Mouse (Mus musculus) fat pad, adult 2 months (tissue): Measurements from ENCODE around the gene Calcrl.
"Not testable (repeated sequence)": the region's sequence is repeated elsewhere in the genome, so short reads cannot be mapped to it uniquely, and the experiment has no call there.

ENCODE experiments used
- DNase-seq: peaks from one replicate; pipeline ENCODE4 v3.0.0-alpha.2; 2011; ENCODE audit warnings: low read depth, low spot score; ENCODE audit errors: extremely low read depth

Gene Calcrl

DNA sequence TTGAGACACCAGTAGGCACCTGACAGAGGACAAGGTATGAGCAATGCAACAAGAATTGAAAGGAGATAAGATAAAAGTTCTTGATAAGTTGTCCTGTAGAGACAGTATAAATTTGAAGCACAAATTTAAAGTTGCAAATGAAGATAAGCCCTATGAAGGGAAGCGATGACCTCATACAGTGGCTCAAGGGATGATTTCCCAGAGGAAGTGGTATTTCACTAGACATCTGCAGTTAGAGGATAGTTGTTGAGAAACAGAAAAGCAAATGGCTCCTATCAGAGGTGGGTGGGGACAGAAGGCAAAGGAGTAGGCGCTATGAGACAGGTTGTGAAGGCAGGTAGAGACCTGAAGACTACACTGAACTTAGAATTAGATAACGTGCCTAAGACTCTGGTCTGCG, 32.0 kb downstream of the Calcrl start:
- DNase-seq = no peak

DNA sequence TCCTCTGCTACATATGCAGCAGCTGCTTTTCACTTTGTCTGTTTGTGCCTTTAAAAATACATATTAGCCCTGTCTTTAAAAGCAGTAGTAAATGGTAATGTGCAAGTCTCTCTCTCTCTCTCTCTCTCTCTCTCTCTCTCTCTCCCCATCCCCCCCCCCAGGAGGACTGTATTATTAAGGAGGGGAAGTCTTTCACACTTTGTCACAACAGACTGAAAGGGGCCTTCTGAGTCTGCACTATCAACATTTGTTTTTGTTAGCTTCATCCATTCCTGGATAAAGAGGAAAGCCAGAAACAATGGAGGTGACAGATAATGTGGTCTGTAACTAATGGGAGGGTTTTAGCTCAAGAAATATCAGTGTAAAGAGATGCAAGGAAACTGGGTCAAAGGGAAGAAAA, 36.1 kb downstream of the Calcrl start:
- DNase-seq = no peak

DNA sequence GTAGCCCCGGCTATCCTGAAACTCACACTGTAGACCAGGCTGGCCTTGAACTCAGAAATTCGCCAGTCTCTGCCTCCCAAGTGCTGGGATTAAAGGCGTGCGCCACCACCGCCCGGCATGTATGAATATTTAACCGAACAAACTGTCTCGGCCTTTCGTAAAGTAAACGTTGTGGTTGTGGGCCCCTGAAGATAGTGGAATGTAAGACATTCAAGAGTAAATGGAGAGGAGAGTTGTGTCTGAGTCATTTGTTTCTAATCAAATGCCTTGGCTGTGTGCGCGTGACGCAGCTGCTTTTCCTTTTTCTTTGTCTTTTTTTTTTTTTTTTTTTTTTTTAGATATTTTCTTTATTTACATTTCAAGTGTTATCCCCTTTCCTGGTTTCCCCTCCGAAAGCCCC, 36.7 kb downstream of the Calcrl start:
- not testable (repeated sequence) for DNase-seq

DNA sequence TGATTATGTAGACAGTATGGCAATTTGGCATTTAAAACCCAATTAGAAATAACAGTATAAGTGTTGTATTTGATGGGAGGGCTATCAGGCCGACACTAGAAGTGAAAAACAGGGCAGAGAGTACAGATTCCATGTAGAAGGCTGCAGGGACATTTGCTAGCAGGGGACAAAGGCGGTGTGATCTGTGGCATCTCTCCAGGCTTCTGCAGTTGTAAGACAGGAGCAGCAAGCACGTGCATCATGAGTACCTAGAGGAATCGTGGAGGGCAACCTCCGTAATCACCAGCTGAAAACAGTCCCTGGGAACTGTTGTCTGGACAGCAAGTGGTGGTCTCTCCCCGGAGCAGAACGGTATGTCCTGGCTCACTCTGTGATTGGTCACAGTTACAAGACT, 37.2 kb downstream of the Calcrl start:
- DNase-seq = no peak

DNA sequence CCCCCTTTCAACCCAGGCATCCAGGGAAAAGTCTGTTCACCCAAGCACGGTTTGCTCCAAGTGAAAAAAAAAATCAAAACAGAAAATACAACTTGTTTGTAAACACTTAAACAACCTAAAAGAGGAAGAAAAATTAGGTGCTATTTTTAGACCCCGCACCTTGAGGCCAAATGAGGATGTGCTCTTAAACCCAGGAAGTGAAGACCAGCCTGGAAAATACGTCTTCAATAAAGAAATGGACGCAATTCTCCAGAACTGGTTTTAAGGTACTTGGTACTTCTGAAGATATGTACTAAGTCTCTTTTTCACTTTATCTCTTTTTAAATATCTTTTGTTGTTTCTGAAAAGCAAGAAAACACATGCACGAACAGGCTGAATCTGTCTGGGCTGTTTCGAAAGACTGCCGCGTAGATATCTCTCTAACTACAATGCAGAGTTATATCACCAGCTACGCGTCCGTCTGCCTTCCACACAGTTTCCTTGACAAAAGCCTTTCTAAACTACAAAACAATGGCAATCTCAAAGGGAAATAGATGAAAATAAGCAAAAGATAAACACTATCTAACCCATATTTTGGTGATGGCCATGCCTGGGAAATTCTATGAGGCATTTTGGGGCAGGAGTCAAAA, 37.7 kb downstream of the Calcrl start:
- DNase-seq = no peak

DNA sequence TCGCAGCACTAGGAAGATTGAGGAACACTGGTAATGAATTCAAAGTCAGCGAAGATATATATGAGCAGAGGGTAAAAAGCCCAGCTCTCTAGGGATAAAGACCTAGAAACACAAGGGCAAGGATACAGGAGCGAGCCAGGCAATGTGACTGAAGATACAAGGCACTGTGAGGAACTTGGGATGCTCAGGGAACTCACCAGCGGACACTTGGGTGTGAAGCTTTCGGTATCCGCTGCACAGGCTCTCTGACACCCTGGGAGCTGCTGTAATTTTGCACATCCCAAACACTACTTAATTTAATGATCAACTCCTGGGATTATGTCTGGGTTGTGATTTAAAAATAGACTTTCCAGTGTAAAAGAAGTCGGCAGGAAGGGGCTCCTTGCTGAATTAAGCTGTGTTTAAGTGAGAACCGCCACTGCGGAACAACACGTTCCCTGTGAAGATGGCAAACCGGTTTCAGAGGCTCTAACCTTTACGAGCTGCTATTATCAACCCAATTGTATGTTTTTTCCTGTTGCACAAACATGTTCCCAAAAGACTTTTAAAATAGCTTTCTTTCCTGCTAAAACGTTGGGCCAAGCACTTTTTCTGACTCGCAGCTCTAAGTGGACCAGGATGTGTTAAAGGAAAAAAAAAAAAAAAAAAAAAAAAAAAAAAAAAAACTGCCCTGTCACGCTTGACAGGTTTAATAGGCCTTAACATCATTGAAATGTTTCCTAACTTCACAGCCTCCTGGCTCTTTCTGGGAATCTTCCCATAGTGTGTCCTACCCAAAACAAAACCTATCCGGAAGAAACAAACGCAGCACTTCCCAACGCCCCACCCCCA, 38.4 kb downstream of the Calcrl start:
- DNase-seq = no peak

DNA sequence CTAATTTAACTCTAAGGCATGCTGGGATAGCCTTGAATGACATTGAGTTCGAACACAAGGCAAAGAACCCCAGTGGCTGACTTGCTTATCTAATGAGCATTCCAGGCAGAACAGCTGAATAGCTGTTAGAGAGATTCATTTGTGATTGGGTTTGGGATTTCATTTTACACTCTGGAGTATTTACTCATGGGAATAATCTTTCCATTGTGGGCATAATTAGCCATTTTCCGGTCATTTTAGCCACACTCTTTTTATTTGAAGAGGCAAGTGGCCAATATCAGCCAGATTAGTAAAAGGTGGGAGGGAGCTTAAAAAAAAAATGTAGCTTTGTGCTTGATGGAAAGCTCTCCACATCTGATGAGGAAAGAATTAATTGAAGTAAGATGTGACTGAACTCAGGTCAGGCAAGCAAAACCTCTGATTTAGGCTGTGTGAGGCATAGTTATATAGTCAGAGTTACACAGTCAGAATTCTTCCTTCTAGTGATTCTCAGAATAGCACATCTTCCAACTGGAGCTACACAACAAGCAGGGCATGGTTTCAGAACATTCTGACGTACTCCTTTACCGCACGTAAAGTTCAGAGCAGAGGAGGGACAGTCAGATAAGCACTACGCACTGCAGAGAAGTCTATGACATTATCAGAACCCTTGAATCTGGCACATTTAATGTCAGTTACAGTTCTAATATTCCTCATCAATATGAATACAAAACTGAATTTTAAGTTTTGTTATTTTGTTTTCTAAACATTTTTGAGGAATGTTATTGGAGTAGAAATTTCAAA, 40.1 kb downstream of the Calcrl start:
- DNase-seq = no peak

DNA sequence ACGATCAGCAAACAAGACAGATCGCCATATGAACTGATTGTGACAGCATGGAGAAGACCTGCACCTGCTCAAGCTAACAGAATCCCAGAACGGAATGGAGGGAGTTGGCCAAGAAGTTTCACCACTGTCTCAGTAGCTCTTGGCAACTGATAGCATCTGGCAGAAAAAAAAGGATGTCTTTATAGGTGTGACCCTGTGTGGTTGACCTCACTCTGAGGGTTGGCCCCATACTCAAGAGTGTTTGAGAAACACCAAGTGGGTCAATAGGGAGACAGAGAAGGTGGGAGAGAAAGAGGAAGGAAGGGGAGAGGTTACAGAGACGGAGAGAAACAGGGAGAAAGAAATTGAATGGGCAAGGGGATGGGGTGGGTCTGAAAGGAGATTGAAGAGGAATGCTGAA, 41.4 kb downstream of the Calcrl start:
- no peak for DNase-seq

DNA sequence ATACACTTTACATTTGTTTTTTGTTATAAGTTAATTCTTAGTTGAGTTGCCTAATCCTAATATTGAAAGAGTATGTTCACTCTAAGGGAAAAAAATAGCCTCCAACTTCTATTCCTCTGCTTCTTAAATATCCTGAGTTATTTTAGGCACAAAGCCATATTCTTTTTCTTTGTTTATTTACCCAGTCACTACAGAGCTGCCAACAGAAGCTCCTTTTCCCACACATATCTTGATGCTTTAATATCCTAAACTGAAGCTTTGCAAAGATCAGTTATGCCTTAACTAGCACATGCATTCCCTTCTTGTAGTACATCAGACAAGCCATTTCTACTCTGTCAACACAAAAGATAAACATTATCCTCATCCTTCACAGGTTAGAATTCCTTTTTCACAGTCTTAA, 42.7 kb downstream of the Calcrl start:
- no peak for DNase-seq

DNA sequence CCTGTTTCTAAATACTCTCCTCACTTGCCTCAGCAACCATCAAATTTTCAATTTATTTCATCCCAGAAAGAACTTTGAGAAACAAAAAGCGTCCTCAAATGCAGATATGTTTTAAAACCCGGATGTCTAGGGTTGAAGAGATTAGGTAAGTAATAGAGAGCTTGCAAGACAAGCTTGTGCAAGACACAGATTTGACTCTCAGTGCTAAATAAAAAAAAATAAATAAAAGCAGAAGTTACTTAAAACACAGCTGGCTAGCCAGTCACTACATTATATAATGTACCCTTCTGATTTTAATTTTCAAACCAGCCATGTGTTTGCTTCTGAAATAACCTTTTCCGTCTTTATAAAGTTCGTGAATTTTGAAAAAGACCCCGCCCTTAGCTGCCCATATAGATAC, 43.2 kb downstream of the Calcrl start:
- no peak for DNase-seq

DNA sequence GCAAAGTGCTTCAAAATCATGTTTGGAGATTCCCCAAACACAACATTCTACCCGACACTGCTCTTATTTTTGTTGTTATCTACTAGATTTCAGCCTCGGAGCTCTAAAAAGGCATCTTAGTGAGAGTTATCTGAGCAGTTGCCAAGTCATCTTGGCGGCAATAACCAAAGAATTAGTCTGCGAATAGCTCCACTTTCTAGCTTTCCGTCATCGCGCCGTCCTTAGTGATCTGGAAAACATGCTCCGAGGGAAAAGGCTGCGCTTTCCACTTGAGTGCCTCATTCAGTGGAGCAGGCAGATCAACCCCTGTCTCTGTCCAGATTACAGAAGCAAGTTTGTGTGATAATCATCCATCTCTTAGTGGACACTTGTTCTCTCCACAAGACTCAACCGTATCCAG, 44.4 kb downstream of the Calcrl start:
- DNase-seq = no peak

DNA sequence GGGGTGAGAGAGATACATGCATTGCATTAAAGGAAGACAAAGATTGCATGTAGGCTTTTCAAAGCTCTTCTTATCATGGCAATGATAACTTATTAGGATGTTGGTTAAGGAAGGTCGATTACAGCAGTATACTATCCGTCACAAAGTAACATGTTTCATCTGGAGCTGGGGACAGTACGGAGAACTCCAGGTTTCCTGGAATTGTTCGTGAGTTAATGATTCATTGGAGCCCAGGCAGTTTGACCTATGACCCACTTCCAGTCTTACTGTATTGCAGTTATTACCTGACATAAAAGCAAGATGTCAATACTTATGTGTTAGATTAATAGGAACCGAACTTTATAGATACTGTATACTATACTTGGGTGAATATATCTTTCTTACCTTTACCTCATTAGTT, 46.5 kb downstream of the Calcrl start:
- DNase-seq = no peak

DNA sequence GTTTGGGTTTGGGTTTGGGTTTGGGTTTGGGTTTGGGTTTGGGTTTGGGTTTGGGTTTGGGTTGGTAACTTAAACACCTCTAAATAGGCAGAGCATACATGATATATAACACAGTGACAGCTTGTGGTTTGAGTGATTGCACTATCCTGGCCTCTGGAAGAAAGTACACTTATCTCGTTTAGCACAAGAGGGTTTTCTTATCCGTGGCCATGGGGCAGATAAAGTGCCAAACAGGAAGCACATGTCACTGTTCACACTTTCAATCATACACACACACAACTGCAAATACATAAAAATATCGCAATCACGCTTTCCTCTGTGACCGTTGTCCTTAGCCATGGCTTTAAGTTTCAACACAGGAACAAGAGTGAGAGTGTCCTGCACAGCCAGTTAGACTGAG, 56.0 kb downstream of the Calcrl start:
- DNase-seq = no peak

DNA sequence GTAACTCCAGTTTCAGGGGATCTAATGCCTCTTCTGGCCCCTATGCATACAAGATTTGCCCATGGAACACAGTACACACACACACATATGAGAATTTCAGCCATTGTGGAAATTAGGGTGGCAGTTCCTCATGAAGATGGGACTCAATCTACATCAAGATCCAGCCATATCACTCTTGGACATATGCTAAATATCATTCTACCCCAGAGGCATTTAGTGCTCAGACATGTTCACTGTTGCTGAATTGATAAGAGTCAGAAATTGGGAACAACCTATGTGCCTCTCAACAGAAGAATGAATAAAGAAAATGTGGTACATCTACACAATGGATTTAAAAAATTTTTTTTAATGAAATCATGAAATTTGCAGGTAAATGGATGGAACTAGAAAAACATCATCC, 58.5 kb downstream of the Calcrl start:
- DNase-seq = no peak

DNA sequence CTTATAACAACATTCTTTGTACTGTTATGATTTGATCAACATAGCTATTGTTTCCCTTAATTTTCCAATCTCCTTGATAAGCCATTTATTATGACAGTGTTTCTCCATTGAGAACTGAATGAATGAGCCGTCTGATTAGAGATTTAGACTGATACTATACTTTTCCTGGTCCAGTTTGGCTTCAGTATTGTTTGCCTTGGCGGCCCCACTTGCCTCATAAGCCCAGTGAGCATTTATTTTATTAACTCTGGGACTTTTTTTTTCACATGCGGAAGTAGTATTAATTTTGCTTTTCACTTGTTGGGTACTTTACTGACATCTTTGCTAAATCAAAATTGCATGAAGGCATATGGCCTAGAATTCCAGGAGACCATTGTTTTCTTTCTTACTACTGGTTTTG, 59.9 kb downstream of the Calcrl start:
- no peak for DNase-seq

DNA sequence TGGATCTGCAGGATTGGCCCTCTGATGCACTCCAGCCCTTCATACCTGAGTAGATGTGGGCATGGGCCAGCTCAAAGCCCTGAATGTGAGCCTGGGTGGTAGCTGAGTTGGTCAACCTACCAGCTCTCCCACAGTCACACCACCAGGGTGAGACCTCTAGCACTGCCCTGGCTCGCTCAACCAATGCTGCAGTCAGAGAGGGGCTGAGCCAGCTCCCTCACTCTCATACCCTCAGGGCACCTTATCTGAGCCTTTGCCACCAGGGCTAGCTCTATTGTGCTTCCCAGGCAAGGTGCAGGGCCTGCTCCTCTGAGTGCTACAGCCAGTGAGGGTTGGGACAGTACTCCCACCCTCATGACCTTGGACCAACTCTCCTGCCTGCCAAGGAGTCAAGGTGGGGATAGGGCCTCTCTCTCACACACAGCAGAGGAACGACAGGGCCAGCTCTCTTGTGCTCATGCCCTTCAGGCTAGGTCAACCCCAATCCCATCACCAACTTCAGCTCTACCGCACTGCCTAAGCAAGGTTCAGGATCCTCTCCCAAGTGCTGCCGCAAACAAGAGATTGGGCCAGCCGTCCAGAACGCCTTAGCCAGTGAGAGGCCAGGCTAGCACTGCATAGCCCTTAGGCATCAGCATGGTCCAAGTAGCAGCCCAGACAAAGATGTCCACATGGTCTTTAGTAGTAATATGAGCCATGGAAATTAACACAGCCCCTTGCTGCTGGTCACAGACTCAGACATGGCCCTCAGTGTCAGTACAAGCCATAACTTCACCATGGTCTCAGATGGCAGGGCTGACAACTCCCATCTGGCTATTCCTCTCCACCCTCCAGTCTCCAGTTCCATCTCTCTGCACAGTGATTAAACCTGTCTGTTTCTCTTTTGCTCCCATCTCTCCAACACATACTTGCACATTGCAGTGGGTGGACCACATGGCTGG, 62.2 kb downstream of the Calcrl start:
- DNase-seq = no peak

DNA sequence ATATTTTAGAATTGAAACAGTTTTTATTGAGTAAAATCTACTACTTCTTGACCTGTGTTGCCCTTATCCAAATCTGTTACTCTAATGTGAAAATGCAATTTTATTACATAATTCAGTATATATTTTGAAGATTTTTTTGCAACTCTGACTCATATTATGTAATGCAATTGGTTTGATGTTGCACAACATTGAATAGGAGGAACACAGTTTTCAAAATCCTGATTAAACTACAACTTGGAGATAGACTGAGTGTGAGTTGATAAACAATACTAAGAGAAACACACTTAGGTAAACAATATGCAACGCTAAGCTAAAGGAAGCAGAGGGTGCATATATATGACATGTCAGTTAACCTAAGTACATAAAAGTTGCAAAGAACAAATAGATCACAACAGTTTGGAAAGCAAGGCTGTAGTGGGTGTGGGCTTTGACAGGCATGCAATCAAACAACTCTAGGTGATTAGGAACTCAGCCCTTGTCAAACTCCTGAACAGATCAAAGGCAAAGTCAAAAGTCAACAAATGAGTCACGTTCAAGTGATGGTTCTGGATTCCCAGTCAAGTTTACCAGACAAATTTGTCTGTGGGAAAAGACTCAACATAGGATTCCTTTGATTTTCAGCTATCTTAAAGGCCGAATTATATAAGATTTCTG, 66.4 kb downstream of the Calcrl start:
- DNase-seq = no peak

DNA sequence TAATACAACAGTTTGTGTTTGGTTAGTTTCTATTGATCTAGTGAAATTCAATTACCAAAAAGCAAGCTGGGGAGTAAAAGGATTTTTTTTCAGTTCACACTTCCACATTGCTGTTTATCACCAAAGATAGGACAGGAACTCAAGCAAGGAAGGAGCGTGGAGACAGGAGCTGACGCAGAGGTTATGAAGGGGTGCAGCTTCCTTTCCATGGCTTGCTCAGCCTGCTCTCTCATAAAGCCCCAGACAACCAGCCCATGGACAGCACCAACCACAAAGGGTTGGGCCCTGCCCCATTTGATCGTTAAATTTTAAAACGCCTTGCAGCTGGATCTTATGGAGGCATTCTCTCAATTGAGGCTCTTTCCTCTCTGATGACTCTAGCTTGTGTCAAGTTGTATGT, 69.9 kb downstream of the Calcrl start:
- DNase-seq = no peak

DNA sequence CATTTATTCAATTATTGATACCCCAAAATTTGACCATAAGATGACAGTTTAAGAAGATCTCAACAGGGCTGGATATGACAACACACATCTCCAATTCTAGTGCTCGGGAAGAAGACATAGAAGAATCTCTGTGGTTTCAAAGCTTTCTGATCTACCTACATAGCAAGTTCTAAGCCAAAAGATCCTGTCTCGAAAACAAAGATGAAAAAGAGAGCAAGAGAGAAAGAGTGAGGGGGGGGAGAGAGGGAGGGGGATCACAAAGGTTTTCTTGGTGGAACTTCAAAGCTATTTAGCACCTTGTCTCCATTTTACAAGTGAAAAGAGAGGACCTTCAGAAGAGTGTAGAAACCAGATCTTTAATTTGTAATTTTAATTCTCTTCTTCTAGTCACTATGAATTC, 77.8 kb downstream of the Calcrl start:
- no peak for DNase-seq

DNA sequence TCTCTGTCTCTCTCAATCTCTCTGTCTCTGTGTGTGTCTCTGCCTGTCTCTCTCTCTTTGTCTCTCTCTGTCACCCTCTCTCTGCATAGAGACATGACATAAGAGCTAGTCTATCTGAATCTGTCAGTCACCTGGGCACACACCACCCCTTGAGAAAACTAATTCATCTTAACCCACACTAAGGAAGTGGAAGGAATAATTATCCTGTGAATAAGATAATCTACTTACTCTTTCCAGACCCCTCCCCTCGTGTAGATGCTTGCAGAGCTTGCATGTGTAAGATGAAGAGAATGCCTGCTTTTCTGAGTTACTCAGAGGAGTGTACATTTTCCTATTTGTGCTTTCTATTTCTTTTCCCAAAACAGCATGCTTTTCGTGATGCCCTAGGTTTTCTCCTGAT, 81.5 kb downstream of the Calcrl start:
- DNase-seq = no peak
